Mouse (Mus musculus) kidney, embryonic 15.5 days (tissue): ENCODE measurements around the gene Nckap5. TPM values are rescaled to one million over a fixed set of nuclear protein-coding genes. Genes with fewer than 3 reads are reported as not detected.

ENCODE experiments used
- ATAC-seq: fragments of 200-750 bp; cut with Nextera tagmentation; replicated peaks from 2 replicates; pipeline ENCODE4 v1.8.0; 2017; ENCODE audit warnings: moderate TSS enrichment; ENCODE audit not compliant: low FRiP score
- H3K27ac ChIP-seq: fragments of 300-500 bp; sonication (generic); 2 replicates; pipeline ENCODE4 v1.5.1; 2015; ENCODE audit warnings: mild to moderate bottlenecking, inconsistent platforms
- H3K27me3 ChIP-seq: fragments of 300-500 bp; sonication (generic); 2 replicates; pipeline ENCODE4 v1.6.1; 2015; ENCODE audit warnings: inconsistent platforms
- H3K36me3 ChIP-seq: fragments of 300-500 bp; sonication (generic); 2 replicates; pipeline ENCODE4 v1.6.1; 2015; ENCODE audit warnings: inconsistent platforms
- H3K4me1 ChIP-seq: fragments of 300-500 bp; sonication (generic); 2 replicates; pipeline ENCODE4 v1.6.1; 2015; ENCODE audit warnings: inconsistent platforms
- H3K4me2 ChIP-seq: fragments of 300-500 bp; sonication (generic); 2 replicates; pipeline ENCODE4 v1.6.1; 2015; ENCODE audit warnings: moderate library complexity, mild to moderate bottlenecking, inconsistent platforms
- H3K4me3 ChIP-seq: fragments of 300-500 bp; sonication (generic); replicated peaks from 2 replicates; pipeline ENCODE4 v1.5.1; 2015; ENCODE audit warnings: mild to moderate bottlenecking, inconsistent platforms
- H3K9ac ChIP-seq: fragments of 300-500 bp; sonication (generic); 2 replicates; pipeline ENCODE4 v1.6.1; 2015; ENCODE audit warnings: mild to moderate bottlenecking, inconsistent platforms
- H3K9me3 ChIP-seq: fragments of 300-500 bp; sonication (generic); replicated peaks from 2 replicates; pipeline ENCODE4 v1.6.1; 2016; ENCODE audit warnings: inconsistent platforms
- WGBS: fragments of 180-500 bp; shearing (Covaris S2); methylation state at CpG from one replicate; pipeline ENCODE4 v1.1.7; 2015; ENCODE audit warnings: mixed read lengths; 5-methylcytosine and 5-hydroxymethylcytosine counted together
- polyA plus RNA-seq: library from polyadenylated mRNA; unstranded; fragments of >200 nt; fragmentation: Nextera tagmentation; extraction: Ambion mirVana; gene quantifications from 2 replicates; pipeline ENCODE4 v1.2.1, GENCODE M21; 2015

Nckap5 gene
- polyA plus RNA-seq, 1 experiment from 2014 or later: 4.4 TPM

- H3K4me1 ChIP-seq: peaks cover 13% of the 10 kb centered on the region
- no peak for ATAC-seq
- H3K4me2 ChIP-seq: no peak overlapping the region
- no peaks in the 10 kb centered on the region for H3K27me3 ChIP-seq
- WGBS: 33% methylated on average over 3 of the region's 3 CpGs
- H3K4me3 ChIP-seq: no peak overlapping the region
- no peak overlapping the region for H3K9ac ChIP-seq
- H3K27ac ChIP-seq: no peak overlapping the region
- no peaks in the 10 kb centered on the region for H3K36me3 ChIP-seq
- no peaks in the 10 kb centered on the region for H3K9me3 ChIP-seq
Measured at GRCm38 (mm10) chr1:126515054-126515756, 315.4 kb downstream of the Nckap5 start.

GRCm38 (mm10) chr1:126511835-126512445 is 318.7 kb downstream of the Nckap5 start:
- Histone ChIP-seq H3K4me1 (peaks cover 13% of the 10 kb centered on the region), H3K27me3 (no peaks in the 10 kb centered on the region), H3K9me3 (no peaks in the 10 kb centered on the region), H3K27ac (peak overlapping the region; percentile 83), H3K4me3 (no peak overlapping the region), H3K36me3 (no peaks in the 10 kb centered on the region), H3K4me2 (no peak overlapping the region), H3K9ac (no peak overlapping the region)
- 19% methylated on average over 5 of the region's 5 CpGs for WGBS
- ATAC-seq: peak; percentile 73

- no peaks in the 10 kb centered on the region for H3K36me3 ChIP-seq
Measured at GRCm38 (mm10) chr1:126504717-126505116, 325.9 kb downstream of the Nckap5 start.

GRCm38 (mm10) chr1:126502741-126503140 is 327.9 kb downstream of the Nckap5 start:
- H3K36me3 ChIP-seq: no peaks in the 10 kb centered on the region
- H3K4me3 ChIP-seq: no peak overlapping the region
- no peak for ATAC-seq
- 84% methylated on average over 2 of the region's 2 CpGs for WGBS
- H3K27me3 ChIP-seq: no peaks in the 10 kb centered on the region
- no peak overlapping the region for H3K27ac ChIP-seq
- H3K9ac ChIP-seq: no peak overlapping the region
- H3K4me2 ChIP-seq: no peak overlapping the region
- no peaks in the 10 kb centered on the region for H3K4me1 ChIP-seq
- no peaks in the 10 kb centered on the region for H3K9me3 ChIP-seq

More at GRCm38 (mm10) chr1:126504717-126505116, 325.9 kb downstream of the Nckap5 start:
- Histone ChIP-seq H3K27ac (no peak overlapping the region), H3K4me3 (no peak overlapping the region), H3K27me3 (no peaks in the 10 kb centered on the region), H3K9me3 (no peaks in the 10 kb centered on the region), H3K4me2 (no peak overlapping the region), H3K4me1 (no peaks in the 10 kb centered on the region), H3K9ac (no peak overlapping the region)
- no peak for ATAC-seq
- WGBS: 82% methylated on average over 4 of the region's 4 CpGs

GRCm38 (mm10) chr1:126496722-126497121 is 333.9 kb downstream of the Nckap5 start:
- Histone ChIP-seq H3K36me3 (no peaks in the 10 kb centered on the region), H3K4me1 (peaks cover 11% of the 10 kb centered on the region), H3K4me3 (no peak overlapping the region), H3K9ac (no peak overlapping the region), H3K27me3 (no peaks in the 10 kb centered on the region), H3K4me2 (no peak overlapping the region), H3K27ac (no peak overlapping the region), H3K9me3 (no peaks in the 10 kb centered on the region)
- 80% methylated on average over 7 of the region's 7 CpGs for WGBS
- ATAC-seq: no peak

- ATAC-seq: peak; percentile 76
- Histone ChIP-seq H3K4me1 (peaks cover 11% of the 10 kb centered on the region), H3K9ac (peak overlapping the region; percentile 51), H3K36me3 (no peaks in the 10 kb centered on the region), H3K4me3 (peak overlapping the region; percentile 49), H3K9me3 (no peaks in the 10 kb centered on the region), H3K27ac (no peak overlapping the region), H3K27me3 (0 out of 2 replicates have a peak, but pooled peaks cover 3% of the 10 kb centered on the region), H3K4me2 (peak overlapping the region; percentile 94)
- 7% methylated on average over 33 of the region's 35 CpGs for WGBS
Measured at GRCm38 (mm10) chr1:126492206-126493071, 338.2 kb downstream of the Nckap5 start.

- Histone ChIP-seq H3K4me3 (no peak overlapping the region), H3K9me3 (no peaks in the 10 kb centered on the region), H3K4me1 (peaks cover 11% of the 10 kb centered on the region), H3K27ac (no peak overlapping the region), H3K9ac (no peak overlapping the region), H3K27me3 (0 out of 2 replicates have a peak, but pooled peaks cover 3% of the 10 kb centered on the region), H3K4me2 (no peak overlapping the region), H3K36me3 (no peaks in the 10 kb centered on the region)
- WGBS: 82% methylated on average over 5 of the region's 5 CpGs
- no peak for ATAC-seq
Measured at GRCm38 (mm10) chr1:126491412-126491811, 339.2 kb downstream of the Nckap5 start.

- Histone ChIP-seq H3K27me3 (0 out of 2 replicates have a peak, but pooled peaks cover 3% of the 10 kb centered on the region), H3K36me3 (no peaks in the 10 kb centered on the region), H3K27ac (no peak overlapping the region), H3K9ac (no peak overlapping the region), H3K4me3 (no peak overlapping the region), H3K9me3 (no peaks in the 10 kb centered on the region), H3K4me2 (no peak overlapping the region), H3K4me1 (peaks cover 11% of the 10 kb centered on the region)
- no peak for ATAC-seq
- WGBS: 73% methylated on average over 6 of the region's 6 CpGs
Measured at GRCm38 (mm10) chr1:126490256-126490655, 340.3 kb downstream of the Nckap5 start.

- Histone ChIP-seq H3K9ac (no peak overlapping the region), H3K4me3 (no peak overlapping the region), H3K27me3 (no peaks in the 10 kb centered on the region), H3K9me3 (no peaks in the 10 kb centered on the region), H3K36me3 (no peaks in the 10 kb centered on the region), H3K27ac (no peak overlapping the region), H3K4me1 (peaks cover 7% of the 10 kb centered on the region; the same call in 1 of the 2 replicates), H3K4me2 (no peak overlapping the region)
- 70% methylated on average over 6 of the region's 6 CpGs for WGBS
- no peak for ATAC-seq
Measured at GRCm38 (mm10) chr1:126484664-126485087, 345.9 kb downstream of the Nckap5 start.

GRCm38 (mm10) chr1:126483665-126484064 is 346.9 kb downstream of the Nckap5 start:
- ATAC-seq: no peak
- WGBS: 67% methylated on average over 3 of the region's 3 CpGs

GRCm38 (mm10) chr1:126481459-126482228 is 349.0 kb downstream of the Nckap5 start:
- WGBS: 48% methylated on average over 7 of the region's 7 CpGs
- H3K36me3 ChIP-seq: no peaks in the 10 kb centered on the region
- H3K4me1 ChIP-seq: peaks cover 7% of the 10 kb centered on the region; the same call in 1 of the 2 replicates
- H3K4me2 ChIP-seq: no peak overlapping the region
- no peak overlapping the region for H3K9ac ChIP-seq
- H3K4me3 ChIP-seq: no peak overlapping the region
- no peaks in the 10 kb centered on the region for H3K9me3 ChIP-seq
- H3K27me3 ChIP-seq: no peaks in the 10 kb centered on the region
- peak; percentile 61; the same call in 1 of the 2 replicates for ATAC-seq
- no peak overlapping the region for H3K27ac ChIP-seq

More at GRCm38 (mm10) chr1:126483665-126484064, 346.9 kb downstream of the Nckap5 start:
- Histone ChIP-seq H3K9ac (no peak overlapping the region), H3K27ac (no peak overlapping the region), H3K4me3 (no peak overlapping the region), H3K4me1 (peaks cover 7% of the 10 kb centered on the region; the same call in 1 of the 2 replicates), H3K27me3 (no peaks in the 10 kb centered on the region), H3K4me2 (no peak overlapping the region), H3K9me3 (no peaks in the 10 kb centered on the region), H3K36me3 (no peaks in the 10 kb centered on the region)
